Mouse (Mus musculus) testis, adult 2 months (tissue): ENCODE measurements at regions not wholly inside any gene's neighbourhood (a gene's known extent, or its start where the extent isn't known, plus 50 kb on each side); places are given as distances from the start of the nearest gene placed in this dataset.

Experiments used
- CTCF ChIP-seq: fragments of 200-500 bp; IDR thresholded peaks from 2 replicates; pipeline ENCODE4 v1.5.1; 2012; ENCODE audit warnings: low read depth, mild to moderate bottlenecking, inconsistent platforms, low read length, moderate library complexity; ENCODE audit not compliant: control insufficient read depth, insufficient read depth, insufficient replicate concordance
- POLR2A ChIP-seq: fragments of 200-500 bp; IDR thresholded peaks from 2 replicates; pipeline ENCODE4 v1.6.1; 2012; ENCODE audit warnings: low read depth, mild to moderate bottlenecking, inconsistent platforms, low read length, moderate library complexity; ENCODE audit not compliant: control insufficient read depth

- TF ChIP-seq CTCF, result no peak
- TF ChIP-seq POLR2A, result no peak
Measured at GRCm38 (mm10) chr3:37819503-37819902, 95.2 kb upstream of the Gm5148 start.
